Comparison of ENCODE assay signal across 10 mouse cellular contexts in the genomic region with DNA sequence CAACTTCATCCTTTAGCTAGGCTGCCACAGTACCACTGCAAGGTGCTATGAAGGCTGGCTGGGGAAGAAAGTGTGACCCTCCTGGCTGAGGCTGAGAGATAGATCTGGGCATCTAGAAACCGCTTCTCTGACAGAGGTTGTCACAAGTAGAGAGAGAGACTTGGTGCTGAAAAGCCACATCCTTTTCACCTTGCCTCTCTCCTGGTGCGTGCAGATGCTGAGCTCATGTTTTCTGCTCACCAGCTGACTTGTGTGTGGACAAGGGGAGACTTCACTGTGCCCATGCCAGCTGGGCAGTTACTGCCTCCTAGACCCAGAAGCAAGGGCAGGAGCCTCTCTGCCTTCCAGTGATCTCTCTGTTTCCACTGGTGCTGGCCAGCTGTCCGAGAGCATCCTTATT. TPM values are rescaled to one million over a fixed set of nuclear protein-coding genes. Genes with fewer than 3 reads are reported as not detected.
A peak's percentile ranks its signal among the peaks of the same experiment; 100 is the strongest.
DNase-seq lines count a peak whose midpoint lies in the region; ATAC-seq and TF ChIP-seq lines count a peak whose summit lies in the region.
"Had no signal": no experiment of that assay in that cellular context is flagged by ENCODE, and none has a peak within 500 bp of the region (broad histone marks: within the 10 kb centered on the region; RNA-seq: fewer than 3 reads in every experiment).

No protein-coding gene starts in this region.

- no peak for ATAC-seq in limb, embryonic 13.5 days (ENCODE audit: low FRiP score, low read depth)
- ATAC-seq in forebrain, embryonic 14.5 days, result no peak
- ATAC-seq in liver, embryonic 11.5 days (replicated peaks; ENCODE audit: low FRiP score), result no peak
- no peak for ATAC-seq in stomach, postnatal 0 days (ENCODE audit: low FRiP score, low TSS enrichment)

- peak overlapping the region; percentile 25; the same call in 1 of the 2 replicates for H3K9ac ChIP-seq in limb, embryonic 13.5 days
- peak overlapping the region; percentile 97 for H3K9ac ChIP-seq in forebrain, embryonic 14.5 days (ENCODE audit: low read length)
- H3K9ac ChIP-seq in liver, embryonic 11.5 days (ENCODE audit: low read depth, low read length), result no peak overlapping the region
- no peak overlapping the region for H3K9ac ChIP-seq in stomach, postnatal 0 days (ENCODE audit: low read length)
- H3K9ac ChIP-seq: embryonic facial prominence, embryonic 12.5 days had no signal

- H3K9me3 ChIP-seq in limb, embryonic 13.5 days, result no peaks in the 10 kb centered on the region
- no peaks in the 10 kb centered on the region for H3K9me3 ChIP-seq in limb, embryonic 10.5 days (replicated peaks)
- H3K9me3 ChIP-seq in forebrain, embryonic 14.5 days (replicated peaks; ENCODE audit: control insufficient read depth, low read length), result no peaks in the 10 kb centered on the region
- H3K9me3 ChIP-seq in liver, embryonic 11.5 days (ENCODE audit: control insufficient read depth, low read length), result no peaks in the 10 kb centered on the region
- H3K9me3 ChIP-seq in stomach, postnatal 0 days (ENCODE audit: control insufficient read depth, low read length), result no peaks in the 10 kb centered on the region
- H3K9me3 ChIP-seq: embryonic facial prominence, embryonic 12.5 days had no signal

- no peak for TF ChIP-seq EP300 in stomach, postnatal 0 days (optimal IDR thresholded peaks at IDR 0.05)

- no peak overlapping the region for H3K4me3 ChIP-seq in limb, embryonic 13.5 days
- no peak overlapping the region for H3K4me3 ChIP-seq in limb, embryonic 10.5 days
- no peak overlapping the region for H3K4me3 ChIP-seq in forebrain, embryonic 14.5 days (ENCODE audit: low read depth, low read length)
- 0 out of 2 replicates have a peak overlapping the region, but pooled peaks have one; percentile 15 for H3K4me3 ChIP-seq in liver, embryonic 11.5 days (ENCODE audit: low read depth, low read length)
- no peak overlapping the region; the same call in 1 of the 2 replicates for H3K4me3 ChIP-seq in stomach, postnatal 0 days (ENCODE audit: low read depth, low read length)
- H3K4me3 ChIP-seq: embryonic facial prominence, embryonic 12.5 days had no signal

- WGBS in limb, embryonic 13.5 days, result 55% methylated on average over 3 of the region's 3 CpGs
- 84% methylated on average over 3 of the region's 3 CpGs for WGBS in limb, embryonic 10.5 days
- 72% methylated on average over 3 of the region's 3 CpGs for WGBS in forebrain, embryonic 14.5 days
- 75% methylated on average over 3 of the region's 3 CpGs for WGBS in liver, embryonic 11.5 days
- WGBS in stomach, postnatal 0 days, result 68% methylated on average over 3 of the region's 3 CpGs

- no peak for TF ChIP-seq CTCF in stomach, postnatal 0 days (IDR thresholded peaks at IDR 0.05; ENCODE audit: low read depth)

- DNase-seq in limb, embryonic 10.5 days (ENCODE audit: low spot score), result no peak
- DNase-seq in forebrain, embryonic 14.5 days (ENCODE audit: low spot score), result no peak
- DNase-seq in liver, embryonic 11.5 days (ENCODE audit: low spot score), result no peak
- DNase-seq in stomach, postnatal 0 days (ENCODE audit: low spot score), result no peak
- DNase-seq in embryo, embryonic 9.5 days (ENCODE audit: extremely low spot score), result no peak
- no peak for DNase-seq in kidney, adult 11 months
- DNase-seq in adipocyte (ENCODE audit: low spot score), result no peak

- H3K27me3 ChIP-seq in limb, embryonic 13.5 days, result no peaks in the 10 kb centered on the region
- H3K27me3 ChIP-seq in limb, embryonic 10.5 days (ENCODE audit: low read depth, poor library complexity, severe bottlenecking), result 0 out of 2 replicates have a peak, but pooled peaks cover 10% of the 10 kb centered on the region
- H3K27me3 ChIP-seq in forebrain, embryonic 14.5 days (replicated peaks; ENCODE audit: control insufficient read depth, insufficient read depth, low read length), result no peaks in the 10 kb centered on the region
- H3K27me3 ChIP-seq in liver, embryonic 11.5 days (replicated peaks; ENCODE audit: control insufficient read depth, insufficient read depth, low read length), result no peaks in the 10 kb centered on the region
- H3K27me3 ChIP-seq in stomach, postnatal 0 days (ENCODE audit: control insufficient read depth, insufficient read depth, low read length), result no peaks in the 10 kb centered on the region
- H3K27me3 ChIP-seq: embryonic facial prominence, embryonic 12.5 days had no signal

- no peaks in the 10 kb centered on the region for H3K36me3 ChIP-seq in limb, embryonic 13.5 days
- 0 out of 2 replicates have a peak, but pooled peaks cover 3% of the 10 kb centered on the region for H3K36me3 ChIP-seq in limb, embryonic 10.5 days
- 0 out of 2 replicates have a peak, but pooled peaks cover 3% of the 10 kb centered on the region for H3K36me3 ChIP-seq in forebrain, embryonic 14.5 days (ENCODE audit: control insufficient read depth, insufficient read depth, low read length)
- no peaks in the 10 kb centered on the region for H3K36me3 ChIP-seq in liver, embryonic 11.5 days (ENCODE audit: control insufficient read depth, insufficient read depth, low read length)
- no peaks in the 10 kb centered on the region; the same call in 1 of the 2 replicates for H3K36me3 ChIP-seq in stomach, postnatal 0 days (ENCODE audit: control insufficient read depth, insufficient read depth, low read length)
- H3K36me3 ChIP-seq: embryonic facial prominence, embryonic 12.5 days had no signal

- peaks cover 47% of the 10 kb centered on the region for H3K4me1 ChIP-seq in limb, embryonic 13.5 days
- H3K4me1 ChIP-seq in limb, embryonic 10.5 days, result peaks cover 60% of the 10 kb centered on the region
- peaks cover 29% of the 10 kb centered on the region for H3K4me1 ChIP-seq in forebrain, embryonic 14.5 days (ENCODE audit: control insufficient read depth, insufficient read depth, low read length)
- peaks cover 17% of the 10 kb centered on the region for H3K4me1 ChIP-seq in liver, embryonic 11.5 days (replicated peaks; ENCODE audit: control insufficient read depth, insufficient read depth, low read length)
- H3K4me1 ChIP-seq in stomach, postnatal 0 days (replicated peaks; ENCODE audit: control insufficient read depth, insufficient read depth), result no peaks in the 10 kb centered on the region

- H3K4me2 ChIP-seq in limb, embryonic 13.5 days (replicated peaks), result peak overlapping the region; percentile 91
- peak overlapping the region; percentile 81 for H3K4me2 ChIP-seq in forebrain, embryonic 14.5 days (ENCODE audit: low read length)
- H3K4me2 ChIP-seq in liver, embryonic 11.5 days, result peak overlapping the region; percentile 99
- H3K4me2 ChIP-seq in stomach, postnatal 0 days (replicated peaks; ENCODE audit: low read depth), result peak overlapping the region; percentile 90

- no peak overlapping the region for H3K27ac ChIP-seq in limb, embryonic 13.5 days
- no peak overlapping the region for H3K27ac ChIP-seq in limb, embryonic 10.5 days
- 0 out of 2 replicates have a peak overlapping the region, but pooled peaks have one; percentile 50 for H3K27ac ChIP-seq in forebrain, embryonic 14.5 days (ENCODE audit: low read depth, low read length)
- peak overlapping the region; percentile 28; the same call in 1 of the 2 replicates for H3K27ac ChIP-seq in liver, embryonic 11.5 days (ENCODE audit: low read depth, low read length)
- no peak overlapping the region for H3K27ac ChIP-seq in stomach, postnatal 0 days (replicated peaks)
- H3K27ac ChIP-seq: embryonic facial prominence, embryonic 12.5 days; macrophage had no signal

RNA-seq across cellular contexts. Expression of a gene that starts 3.6 kb away (rescaled TPM):
- 14.7 and 16.0 TPM in 2 replicates for polyA plus RNA-seq in limb, embryonic 13.5 days (2015; fragmentation: Nextera tagmentation; extraction: Ambion mirVana)
- polyA plus RNA-seq in limb, embryonic 10.5 days (2016; fragmentation: Nextera tagmentation; extraction: Ambion mirVana), result 11.1 and 11.6 TPM in 2 replicates
- polyA plus RNA-seq in forebrain, embryonic 14.5 days (2014; fragmentation: Nextera tagmentation; extraction: Ambion mirVana), result 14.3 and 15.0 TPM in 2 replicates
- polyA plus RNA-seq in liver, embryonic 11.5 days (2014; fragmentation: Nextera tagmentation; extraction: Ambion mirVana), result 14.6 and 17.7 TPM in 2 replicates
- polyA plus RNA-seq in stomach, postnatal 0 days (2015; fragmentation: Nextera tagmentation; extraction: Ambion mirVana), result 8.5 and 9.1 TPM in 2 replicates

Comparison
In these comparisons a context has a peak if more than half of its experiments do, and no peak if none do; other contexts are left out.
1. H3K27ac ChIP-seq: peak in forebrain, embryonic 14.5 days (single experiment) and liver, embryonic 11.5 days (single experiment); none in limb, embryonic 13.5 days (single experiment), limb, embryonic 10.5 days (single experiment) and stomach, postnatal 0 days (single experiment).
2. H3K9ac ChIP-seq: peak in limb, embryonic 13.5 days (single experiment) and forebrain, embryonic 14.5 days (single experiment); none in liver, embryonic 11.5 days (single experiment) and stomach, postnatal 0 days (single experiment).
3. Peak in every context shown above with its lines, with median percentiles within 50 percentile points of each other: H3K4me2 ChIP-seq.